In genomic region chr14:73913756-73914448, GRCm38 (mm10) we compare ENCODE assay signal across 20 mouse cellular contexts.
DNase-seq lines count a peak whose midpoint lies in the region; ATAC-seq lines count a peak whose summit lies in the region.
"Had no signal": no experiment of that assay in that cellular context is flagged by ENCODE, and none has a peak within 500 bp of the region (broad histone marks: within the 10 kb centered on the region; RNA-seq: fewer than 3 reads in every experiment).

No protein-coding gene starts in this region.

- H3K4me1 ChIP-seq in embryonic facial prominence, embryonic 13.5 days = 0 out of 2 replicates have a peak, but pooled peaks cover 3% of the 10 kb centered on the region
- no peaks in the 10 kb centered on the region for H3K4me1 ChIP-seq in embryonic facial prominence, embryonic 10.5 days
- H3K4me1 ChIP-seq: embryonic facial prominence, embryonic 12.5 days had no signal

- no peaks in the 10 kb centered on the region for H3K36me3 ChIP-seq in embryonic facial prominence, embryonic 13.5 days
- no peaks in the 10 kb centered on the region for H3K36me3 ChIP-seq in embryonic facial prominence, embryonic 10.5 days (replicated peaks)
- H3K36me3 ChIP-seq: embryonic facial prominence, embryonic 12.5 days had no signal

- H3K9me3 ChIP-seq in embryonic facial prominence, embryonic 13.5 days = no peaks in the 10 kb centered on the region
- no peaks in the 10 kb centered on the region for H3K9me3 ChIP-seq in embryonic facial prominence, embryonic 10.5 days
- H3K9me3 ChIP-seq: embryonic facial prominence, embryonic 12.5 days had no signal

- no peak overlapping the region for H3K4me3 ChIP-seq in embryonic facial prominence, embryonic 13.5 days
- no peak overlapping the region for H3K4me3 ChIP-seq in embryonic facial prominence, embryonic 10.5 days
- H3K4me3 ChIP-seq: embryonic facial prominence, embryonic 12.5 days; left cerebral cortex, adult 2 months had no signal

- WGBS in embryonic facial prominence, embryonic 13.5 days = 35% methylated on average over 5 of the region's 5 CpGs
- WGBS in embryonic facial prominence, embryonic 10.5 days = 74% methylated on average over 5 of the region's 5 CpGs

- no peak overlapping the region for H3K9ac ChIP-seq in embryonic facial prominence, embryonic 13.5 days
- H3K9ac ChIP-seq: embryonic facial prominence, embryonic 12.5 days; hindbrain, embryonic 14.5 days had no signal

- H3K4me2 ChIP-seq in embryonic facial prominence, embryonic 13.5 days = peak overlapping the region; percentile 20; the same call in 1 of the 2 replicates
- H3K4me2 ChIP-seq: embryonic facial prominence, embryonic 12.5 days; hindbrain, embryonic 14.5 days; midbrain, embryonic 11.5 days had no signal

- intact Hi-C loops in left cerebral cortex, postnatal 4 days (cut with DNase I) = no loop called here
- intact Hi-C loops in left cerebral cortex, postnatal 36 days (cut with DNase I) = no loop called here

- H3K27ac ChIP-seq in embryonic facial prominence, embryonic 13.5 days = no peak overlapping the region
- H3K27ac ChIP-seq in embryonic facial prominence, embryonic 10.5 days (replicated peaks) = no peak overlapping the region
- H3K27ac ChIP-seq: embryonic facial prominence, embryonic 12.5 days; hindbrain, embryonic 14.5 days; left cerebral cortex, adult 2 months had no signal

- DNase-seq in embryonic facial prominence, embryonic 10.5 days (ENCODE audit: low spot score) = no peak
- peak; percentile 10 for DNase-seq in left cerebral cortex, adult 11 months (ENCODE audit: low spot score)
- no peak for DNase-seq in left cerebral cortex, postnatal 4 days
- DNase-seq in NIH3T3 (ENCODE audit: low read depth) = peak; percentile 41
- DNase-seq in left cerebral cortex, postnatal 36 days (ENCODE audit: low spot score in 2 of 2) = peak; percentile 8 to 19
- DNase-seq in T-cell, adult 2 months (ENCODE audit: low spot score) = no peak
- DNase-seq: adrenal gland, postnatal 36 days; cerebellum, adult 11 months; cerebellum, postnatal 14 days; heart, postnatal 36 days; kidney, adult 18-20 months; lung, postnatal 10 days; thymus, postnatal 25 days had no signal

- no peaks in the 10 kb centered on the region for H3K27me3 ChIP-seq in embryonic facial prominence, embryonic 13.5 days
- no peaks in the 10 kb centered on the region for H3K27me3 ChIP-seq in embryonic facial prominence, embryonic 10.5 days (replicated peaks; ENCODE audit: low read depth, poor library complexity, severe bottlenecking)
- H3K27me3 ChIP-seq: embryonic facial prominence, embryonic 12.5 days had no signal

- no peak for ATAC-seq in embryonic facial prominence, embryonic 13.5 days (ENCODE audit: insufficient number of reproducible peaks, insufficient read depth, low FRiP score, low TSS enrichment, low read depth)
- ATAC-seq: forebrain, embryonic 14.5 days; inflammation-experienced regulatory T-cells, adult 6 months had no signal

Comparison
In these comparisons a context has a peak if more than half of its experiments do, and no peak if none do; other contexts are left out.
1. DNase-seq: peak in left cerebral cortex, adult 11 months (single experiment), NIH3T3 (single experiment) and left cerebral cortex, postnatal 36 days (2 of 2); none in embryonic facial prominence, embryonic 10.5 days (single experiment), left cerebral cortex, postnatal 4 days (single experiment) and T-cell, adult 2 months (single experiment).